Mouse (Mus musculus): ENCODE data around the gene Rad51ap2. TPM values are rescaled to one million over a fixed set of nuclear protein-coding genes. Genes with fewer than 3 reads are reported as not detected.

The Rad51ap2 gene
- not detected for total RNA-seq (2023)

GRCm38 (mm10) chr12:11455549-11456194 lies at the start of gene Rad51ap2:
Gene Rad51ap2 (plus strand): TSS chr12:11456079.

DNA sequence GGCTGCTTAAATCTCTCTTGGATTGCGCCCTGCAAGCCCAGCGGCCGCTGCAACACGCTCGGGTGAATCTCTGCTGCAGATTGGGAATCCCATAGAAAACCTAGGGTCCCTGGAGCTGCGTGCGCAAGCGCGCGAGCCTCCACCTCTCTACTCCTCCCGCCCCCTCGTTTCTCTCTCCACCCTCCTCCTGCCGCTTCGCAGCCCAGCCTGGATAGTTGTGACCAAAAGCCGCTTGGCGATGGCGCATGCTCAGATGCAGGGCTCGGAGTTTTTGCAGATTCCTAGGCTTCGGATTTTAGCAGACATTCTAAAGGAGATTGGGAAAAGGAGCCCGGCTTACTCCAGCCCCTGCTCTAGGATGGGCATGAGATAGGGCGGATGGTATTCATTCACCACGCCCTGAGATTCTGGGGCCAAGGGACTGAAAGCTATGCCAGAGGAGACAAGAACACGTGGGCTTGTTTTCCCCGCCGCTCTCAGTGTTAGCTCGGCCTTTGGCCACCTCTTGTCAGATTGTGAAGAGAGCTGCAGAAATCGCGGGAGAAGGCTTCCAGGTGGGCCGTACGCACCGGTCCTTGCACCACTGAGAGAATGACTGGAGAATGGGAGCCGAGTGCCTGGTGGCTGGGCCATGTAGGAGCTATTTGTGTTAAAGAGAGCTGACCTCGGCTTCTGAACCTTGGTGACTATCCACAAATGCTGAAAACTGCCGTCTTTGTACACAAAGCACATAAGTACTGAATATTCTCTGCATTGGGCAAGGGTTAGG lies 19.2 kb upstream of the Rad51ap2 start, which contains the start of gene Vsnl1:
TSS of gene Vsnl1 (minus strand) at position 117 of the 769 bp plus-strand sequence.

Other genes starting within 250 kb of the Rad51ap2 start
- not detected for gene Msgn1, start 247.1 kb upstream of the Rad51ap2 start, total RNA-seq (2023)
- gene Gen1, start 190.3 kb upstream of the Rad51ap2 start, total RNA-seq (2023): 1 to 10 TPM; 3.1 to 5.3 TPM
- 100 to 1,000 TPM; 147 to 149 TPM for gene Smc6, start 190.2 kb upstream of the Rad51ap2 start, total RNA-seq (2023)
- not detected for gene Vsnl1, start 19.5 kb upstream of the Rad51ap2 start, total RNA-seq (2023)

Measured in T-cell, adult 66 days (primary cell).